In the genomic region with DNA sequence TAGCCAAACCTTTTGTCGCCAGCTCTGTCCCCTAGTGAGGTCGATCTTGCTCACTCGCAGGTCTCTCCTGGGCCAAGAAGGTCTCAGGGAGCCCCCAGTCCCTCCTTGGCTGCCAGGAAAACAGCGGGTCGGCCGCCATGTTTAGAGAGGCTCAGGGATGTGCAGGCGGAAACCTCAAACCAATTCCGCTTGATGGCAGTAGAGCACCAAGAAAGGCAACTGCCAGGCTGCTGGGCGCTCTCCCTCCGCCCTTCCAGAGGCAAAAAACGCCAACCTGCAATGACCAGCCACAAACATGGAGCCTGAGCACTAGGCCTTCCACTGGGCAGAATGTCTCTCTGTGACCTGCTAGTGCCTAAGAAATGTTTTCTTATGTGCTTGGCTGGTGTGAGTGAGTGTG, we compare ENCODE assay signal across 8 mouse cellular contexts.
A peak's percentile ranks its signal among the peaks of the same experiment; 100 is the strongest.
DNase-seq lines count a peak whose midpoint lies in the region; ATAC-seq and TF ChIP-seq lines count a peak whose summit lies in the region.
"Not testable (repeated sequence)": the region's sequence is repeated elsewhere in the genome, so short reads cannot be mapped to it uniquely, and the experiment has no call there.

No protein-coding gene starts in this region.

- not testable (repeated sequence) for H3K27ac ChIP-seq in ES-Bruce4 (ENCODE audit: insufficient read depth, low read length); heart, embryonic 13.5 days (replicated peaks); liver, embryonic 13.5 days
- peak overlapping the region; percentile 60; the same call in 1 of the 2 replicates for H3K27ac ChIP-seq in forebrain, embryonic 10.5 days
- H3K27ac ChIP-seq in midbrain, embryonic 15.5 days = 0 out of 2 replicates have a peak overlapping the region, but pooled peaks have one; percentile 56

- not testable (repeated sequence) for TF ChIP-seq POLR2A in ES-Bruce4 (IDR thresholded peaks at IDR 0.05; ENCODE audit: insufficient read depth, low read length)

- not testable (repeated sequence) for H3K9ac ChIP-seq in ES-Bruce4 (ENCODE audit: low read depth, poor library complexity, severe bottlenecking); heart, embryonic 13.5 days; liver, embryonic 13.5 days; midbrain, embryonic 15.5 days

- 72% methylated on average over 11 of the region's 11 CpGs for WGBS in forebrain, embryonic 10.5 days
- 74% methylated on average over 11 of the region's 11 CpGs for WGBS in heart, embryonic 13.5 days
- WGBS in liver, embryonic 13.5 days (ENCODE audit: insufficient replicate concordance) = 67% methylated on average over 11 of the region's 11 CpGs
- 79% methylated on average over 11 of the region's 11 CpGs for WGBS in midbrain, embryonic 15.5 days

- not testable (repeated sequence) for H3K27me3 ChIP-seq in ES-Bruce4 (ENCODE audit: control insufficient read depth, insufficient read depth, low read length, poor library complexity, severe bottlenecking); forebrain, embryonic 10.5 days (ENCODE audit: poor library complexity, severe bottlenecking); heart, embryonic 13.5 days (replicated peaks); liver, embryonic 13.5 days; midbrain, embryonic 15.5 days (replicated peaks)

- peak overlapping the region; percentile 39; the same call in 1 of the 2 replicates for H3K4me3 ChIP-seq in ES-Bruce4 (ENCODE audit: low read depth, low read length)
- not testable (repeated sequence) for H3K4me3 ChIP-seq in forebrain, embryonic 10.5 days; liver, embryonic 13.5 days (replicated peaks); midbrain, embryonic 15.5 days
- H3K4me3 ChIP-seq in heart, embryonic 13.5 days = peak overlapping the region; percentile 24; the same call in 1 of the 2 replicates

- not testable (repeated sequence) for H3K9me3 ChIP-seq in ES-Bruce4 (replicated peaks; ENCODE audit: control insufficient read depth, insufficient read depth, low read length, poor library complexity, severe bottlenecking); forebrain, embryonic 10.5 days; heart, embryonic 13.5 days; liver, embryonic 13.5 days (replicated peaks); midbrain, embryonic 15.5 days

- not testable (repeated sequence) for TF ChIP-seq EP300 in ES-Bruce4 (IDR thresholded peaks at IDR 0.05; ENCODE audit: insufficient read depth, low read depth, low read length)

- peak; percentile 10 for DNase-seq in brain, embryonic 18.5 days (ENCODE audit: low read depth, low spot score)
- not testable (repeated sequence) for DNase-seq in forebrain, embryonic 10.5 days (ENCODE audit: extremely low spot score, low spot score)
- DNase-seq in kidney, adult 18-20 months = peak; percentile 89
- DNase-seq in liver, embryonic 13.5 days = peak; percentile 51
- peak; percentile 87 for DNase-seq in right cerebral cortex, postnatal 14 days

- H3K4me2 ChIP-seq in heart, embryonic 13.5 days; liver, embryonic 13.5 days; midbrain, embryonic 15.5 days: not testable (repeated sequence)

- TF ChIP-seq CTCF in ES-Bruce4 (IDR thresholded peaks at IDR 0.05; ENCODE audit: low read depth, low read length) = peak; percentile 25

- not testable (repeated sequence) for H3K36me3 ChIP-seq in ES-Bruce4 (ENCODE audit: control insufficient read depth, insufficient read depth, low read length, poor library complexity, severe bottlenecking); forebrain, embryonic 10.5 days (replicated peaks); heart, embryonic 13.5 days; liver, embryonic 13.5 days; midbrain, embryonic 15.5 days (replicated peaks)

- not testable (repeated sequence) for ATAC-seq in heart, embryonic 13.5 days (ENCODE audit: extremely low read depth, insufficient number of reproducible peaks, low FRiP score, low TSS enrichment); liver, embryonic 13.5 days (ENCODE audit: low read depth); midbrain, embryonic 15.5 days (replicated peaks)

- H3K4me1 ChIP-seq in ES-Bruce4 (ENCODE audit: control insufficient read depth, insufficient read depth, low read length); forebrain, embryonic 10.5 days; heart, embryonic 13.5 days; liver, embryonic 13.5 days (replicated peaks); midbrain, embryonic 15.5 days: not testable (repeated sequence)
